Mouse (Mus musculus) kidney, postnatal 10 days (tissue): ENCODE results near the gene Smndc1.
A peak's percentile ranks its signal among the peaks of the same experiment; 100 is the strongest.
"Not testable (repeated sequence)": the region's sequence is repeated elsewhere in the genome, so short reads cannot be mapped to it uniquely, and the experiment has no call there.

ENCODE experiments used
- DNase-seq: peaks from one replicate; pipeline ENCODE4 v3.0.0; 2021; ENCODE audit warnings: mixed read lengths

Gene Smndc1

DNA sequence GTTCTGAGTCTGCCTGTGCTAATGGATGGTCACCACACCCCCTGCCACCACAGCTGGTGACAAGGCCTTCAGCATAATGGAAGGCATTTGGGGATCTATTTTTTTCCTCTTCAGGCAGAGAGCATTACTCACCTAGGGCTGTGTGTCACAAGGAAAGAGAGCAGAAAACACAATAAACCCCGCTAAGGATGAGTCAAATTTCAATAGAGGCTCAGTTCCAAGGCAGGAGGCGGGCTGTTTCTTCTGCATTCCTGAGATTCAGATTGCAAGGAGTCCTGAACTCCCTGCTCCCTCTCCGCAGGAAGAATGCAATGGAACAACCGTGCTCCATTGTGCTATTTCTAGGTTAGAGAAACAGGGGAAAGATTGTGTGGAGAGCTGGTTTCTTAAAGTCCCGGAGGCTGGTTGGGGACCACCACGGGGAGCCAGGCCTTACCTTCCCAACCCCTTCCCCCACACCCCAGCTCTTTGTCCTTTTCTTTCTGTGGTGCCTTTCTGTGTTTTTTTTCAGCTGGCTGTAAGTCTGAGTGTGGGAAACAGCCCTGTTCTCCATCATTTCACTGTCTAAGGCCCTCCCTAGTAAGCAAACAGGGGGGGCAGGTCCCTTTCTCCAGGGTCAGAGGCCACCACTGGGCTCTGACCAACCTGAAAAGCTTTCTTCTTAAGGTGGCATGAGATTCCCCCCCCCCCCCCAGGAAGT is 21.9 kb upstream of the Smndc1 start:
- DNase-seq, result no peak

DNA sequence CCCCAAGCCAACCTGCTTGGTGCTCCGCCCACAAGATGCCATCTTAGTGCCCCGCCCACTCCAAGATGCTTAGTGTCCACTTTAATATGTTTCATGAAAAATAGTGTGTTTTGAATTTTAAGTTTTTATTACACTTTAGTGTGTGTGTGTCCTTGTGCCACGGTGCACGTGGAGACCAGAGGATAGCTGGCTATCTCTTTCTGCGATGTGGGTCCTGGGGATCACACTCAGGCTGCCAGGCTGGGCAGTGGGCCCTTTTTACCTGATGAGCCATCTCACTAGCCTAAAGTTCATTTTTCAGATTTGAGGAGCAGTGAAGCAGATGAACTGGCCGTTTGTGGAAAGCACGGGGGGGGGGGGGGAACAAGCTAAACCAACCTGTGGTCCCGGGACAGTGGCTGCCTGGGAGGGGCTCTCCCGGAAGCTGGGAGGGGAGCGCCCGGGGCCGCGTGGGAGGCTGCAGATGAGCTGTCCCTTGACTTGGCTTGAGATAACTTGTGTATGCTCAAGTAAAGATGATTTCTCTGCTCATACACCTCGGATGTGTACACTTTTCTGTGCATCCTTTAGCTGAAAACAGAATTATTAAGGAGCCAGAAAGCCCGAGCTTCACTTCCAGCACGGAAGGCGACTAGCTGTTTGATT is 19.4 kb upstream of the Smndc1 start:
- DNase-seq, result no peak

DNA sequence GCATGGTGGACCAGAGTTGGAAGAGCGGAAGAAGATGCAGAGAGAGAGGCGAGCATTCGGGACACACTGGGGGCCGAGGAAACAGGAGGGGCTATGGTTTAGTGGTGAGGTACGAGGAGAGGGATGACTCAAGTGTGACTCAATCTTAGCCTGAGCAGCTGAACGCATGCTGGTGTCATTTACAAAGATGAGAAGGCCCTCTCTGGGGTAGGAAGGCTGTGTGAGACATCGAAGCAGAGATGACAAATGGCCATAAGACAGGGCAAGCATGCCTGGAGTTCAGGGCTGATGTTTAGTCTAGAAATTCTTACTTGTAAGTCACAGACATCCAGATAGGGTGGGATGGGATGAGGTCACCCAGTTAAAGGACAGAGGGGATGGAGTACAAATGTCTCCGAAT is 18.0 kb upstream of the Smndc1 start:
- DNase-seq, result no peak

DNA sequence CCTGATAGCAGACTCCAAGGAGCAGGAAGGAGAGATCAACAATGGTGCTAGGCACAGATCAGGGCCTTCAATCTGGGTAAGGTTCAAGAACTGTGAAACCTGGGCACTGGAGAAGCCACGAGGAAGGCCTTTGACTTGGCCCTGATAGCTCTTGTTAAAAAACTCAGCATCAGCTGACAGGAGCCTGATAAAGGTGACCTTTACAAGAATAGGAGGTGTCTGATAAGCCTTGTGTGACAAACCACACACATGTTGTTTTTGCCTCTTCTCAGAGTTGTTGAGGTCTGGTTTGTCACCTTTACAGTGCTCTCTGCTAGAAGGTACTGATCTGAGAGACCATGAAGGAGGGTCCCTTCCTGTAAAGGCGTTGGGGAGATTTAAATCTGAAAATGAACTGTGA is 17.0 kb upstream of the Smndc1 start:
- DNase-seq, result no peak

DNA sequence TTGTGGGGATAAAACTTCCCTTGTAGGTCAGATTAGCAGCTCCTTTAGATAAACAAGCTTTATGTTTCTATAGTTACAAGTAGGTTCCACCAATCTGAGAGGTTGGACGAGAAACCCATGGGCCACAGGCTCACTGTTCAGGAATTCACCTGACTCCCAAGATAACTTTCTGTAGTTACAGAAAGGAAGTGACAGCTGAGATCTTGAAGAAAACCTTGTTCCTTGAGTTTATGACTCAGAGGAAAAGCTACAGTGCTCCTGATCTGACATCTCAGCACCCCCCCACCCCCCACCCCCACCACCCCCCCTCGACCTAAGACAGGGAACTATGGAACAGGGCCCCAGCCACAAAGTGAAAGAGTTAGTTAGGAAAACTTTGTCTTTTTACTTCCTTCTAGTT is 15.4 kb upstream of the Smndc1 start:
- no peak for DNase-seq

DNA sequence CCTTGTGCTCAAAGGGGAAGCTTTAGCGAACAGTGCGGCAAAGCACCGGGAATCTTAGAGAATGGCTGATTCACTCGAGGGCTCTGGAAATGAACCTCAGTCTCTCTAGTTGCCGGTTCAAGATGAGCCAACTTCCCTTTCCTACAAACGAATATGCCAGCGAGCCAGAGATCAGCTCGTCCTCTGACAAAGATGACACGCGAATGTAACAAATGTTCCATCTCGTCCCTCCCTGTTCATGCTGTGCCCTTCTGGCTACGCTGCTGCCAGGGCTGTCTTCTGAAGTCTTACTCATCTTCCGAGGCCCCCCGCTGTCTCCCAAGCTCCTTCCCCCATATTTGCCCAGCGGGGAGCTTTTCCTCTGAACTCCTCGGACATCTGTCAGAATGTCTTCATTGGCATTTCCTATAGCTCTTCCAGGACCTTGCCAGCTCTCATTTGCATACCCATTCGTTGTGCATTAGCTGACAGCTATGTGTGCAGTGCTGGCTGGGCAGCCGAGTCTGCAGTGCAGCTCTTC is 14.5 kb upstream of the Smndc1 start:
- no peak for DNase-seq

DNA sequence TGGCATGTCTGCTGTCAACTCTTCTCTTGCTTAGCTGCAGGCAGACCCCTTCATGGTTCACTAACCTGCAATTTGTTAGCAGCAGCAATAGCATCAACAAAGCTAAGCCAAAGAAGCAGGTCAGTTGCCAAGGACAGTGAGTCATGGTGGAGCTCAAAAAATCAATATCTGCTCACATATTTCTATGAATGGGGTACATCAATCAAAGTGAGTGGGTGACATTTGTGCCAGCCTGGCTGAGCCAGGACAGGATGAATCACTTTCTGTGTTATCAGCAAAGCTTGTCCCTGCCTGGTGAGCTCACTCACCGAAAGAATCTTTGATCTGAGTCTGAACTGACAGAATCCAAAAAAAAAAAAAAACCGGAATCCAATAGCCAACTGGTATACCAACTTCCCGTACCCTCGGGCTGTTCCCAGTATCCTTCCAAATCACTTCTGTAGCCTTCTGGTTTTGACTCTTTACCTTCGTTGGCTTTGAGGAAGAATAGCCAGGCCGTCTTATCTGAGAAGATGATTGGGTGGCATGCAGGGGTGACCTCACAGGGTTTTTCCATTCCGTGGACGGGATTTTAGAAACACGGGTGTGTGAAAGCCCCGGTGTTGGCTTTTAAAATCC is 13.9 kb upstream of the Smndc1 start:
- no peak for DNase-seq

DNA sequence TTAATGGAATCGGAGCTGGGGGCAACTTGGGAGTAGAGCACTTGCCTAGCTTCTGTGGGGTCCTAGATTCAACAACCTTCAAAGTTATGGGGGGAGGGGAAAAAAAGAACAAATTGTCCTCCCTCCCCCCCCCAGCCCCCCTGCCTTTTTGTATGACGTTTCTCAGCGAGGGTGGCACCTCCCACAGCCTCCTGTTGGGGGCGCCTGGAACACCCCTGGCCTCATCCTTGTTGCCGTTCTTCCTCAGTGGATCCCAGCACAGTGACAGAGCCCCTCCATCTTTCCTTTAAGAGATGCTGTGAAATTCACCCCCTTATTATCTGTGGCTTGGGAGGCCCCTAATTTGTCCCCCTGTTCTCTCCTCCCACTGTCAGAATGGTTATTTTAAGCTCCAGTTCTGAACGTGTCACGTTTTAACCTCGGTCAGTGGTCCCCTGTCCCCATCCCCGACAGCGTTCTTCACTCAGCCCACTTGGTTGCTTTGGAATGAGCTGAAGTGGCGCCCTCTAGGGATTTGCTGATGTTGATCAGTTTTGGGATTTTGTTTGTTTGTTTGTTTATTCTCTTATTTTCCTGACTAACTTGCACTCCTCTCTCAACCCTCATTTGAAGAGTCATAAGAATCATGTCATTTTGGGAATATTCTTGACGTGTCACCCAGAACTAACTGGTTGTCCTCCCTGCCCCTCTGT is 12.5 kb upstream of the Smndc1 start:
- DNase-seq, result no peak

DNA sequence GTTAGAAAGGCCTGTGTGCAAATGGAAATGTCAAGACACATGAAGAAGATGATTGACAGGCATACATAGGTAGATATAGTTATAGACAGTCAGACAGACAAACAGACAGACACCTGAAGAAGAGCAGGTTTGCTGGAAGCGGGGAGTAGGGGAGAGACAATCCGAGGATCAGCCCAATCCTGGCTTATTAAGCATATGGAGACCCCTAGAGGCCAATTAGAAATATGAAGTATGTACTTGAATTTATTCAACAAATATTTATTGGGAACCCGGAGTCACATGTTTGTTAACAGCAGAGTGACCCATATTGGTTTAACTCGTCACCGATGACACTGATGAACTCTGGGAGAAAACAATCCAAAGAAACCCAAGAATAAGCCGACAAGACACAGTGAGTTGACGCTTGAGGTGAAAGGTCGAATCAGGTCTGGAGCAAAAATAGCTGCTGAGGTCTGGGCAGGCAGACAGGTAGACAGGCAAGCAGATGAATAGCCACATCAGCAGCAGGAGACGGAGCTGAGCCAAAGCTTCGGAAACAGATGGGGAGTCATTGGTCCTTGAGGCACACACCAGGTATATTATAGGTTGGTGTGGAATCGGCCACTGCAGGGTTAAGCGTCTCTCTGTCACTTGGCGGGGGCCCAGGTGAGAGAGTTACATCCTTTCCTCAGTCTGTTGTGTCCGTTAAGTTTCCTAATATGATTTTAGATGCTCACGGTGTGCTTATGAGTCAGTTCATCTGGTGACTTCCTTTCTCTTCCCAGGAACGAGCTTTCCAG is 10.1 kb upstream of the Smndc1 start:
- DNase-seq, result no peak

DNA sequence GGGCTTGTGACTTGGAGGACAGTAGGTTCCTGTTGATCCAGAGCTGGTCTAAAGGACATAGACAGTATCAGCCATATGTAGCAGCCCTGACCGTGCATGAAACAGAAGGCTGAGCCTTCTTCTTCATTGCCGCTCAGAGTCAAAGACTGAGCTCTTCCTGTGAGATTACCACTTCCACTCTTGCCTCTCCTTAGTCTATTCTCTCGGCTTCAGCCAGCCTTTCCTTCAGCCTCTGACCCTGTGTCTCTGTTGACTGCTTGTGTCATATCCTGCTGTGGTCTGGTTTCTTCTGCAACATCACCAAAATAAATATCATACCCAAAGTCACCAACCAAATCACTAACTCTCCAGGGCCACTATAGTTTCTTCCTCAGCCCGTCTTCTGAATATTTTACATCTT is 8.8 kb upstream of the Smndc1 start:
- no peak for DNase-seq

DNA sequence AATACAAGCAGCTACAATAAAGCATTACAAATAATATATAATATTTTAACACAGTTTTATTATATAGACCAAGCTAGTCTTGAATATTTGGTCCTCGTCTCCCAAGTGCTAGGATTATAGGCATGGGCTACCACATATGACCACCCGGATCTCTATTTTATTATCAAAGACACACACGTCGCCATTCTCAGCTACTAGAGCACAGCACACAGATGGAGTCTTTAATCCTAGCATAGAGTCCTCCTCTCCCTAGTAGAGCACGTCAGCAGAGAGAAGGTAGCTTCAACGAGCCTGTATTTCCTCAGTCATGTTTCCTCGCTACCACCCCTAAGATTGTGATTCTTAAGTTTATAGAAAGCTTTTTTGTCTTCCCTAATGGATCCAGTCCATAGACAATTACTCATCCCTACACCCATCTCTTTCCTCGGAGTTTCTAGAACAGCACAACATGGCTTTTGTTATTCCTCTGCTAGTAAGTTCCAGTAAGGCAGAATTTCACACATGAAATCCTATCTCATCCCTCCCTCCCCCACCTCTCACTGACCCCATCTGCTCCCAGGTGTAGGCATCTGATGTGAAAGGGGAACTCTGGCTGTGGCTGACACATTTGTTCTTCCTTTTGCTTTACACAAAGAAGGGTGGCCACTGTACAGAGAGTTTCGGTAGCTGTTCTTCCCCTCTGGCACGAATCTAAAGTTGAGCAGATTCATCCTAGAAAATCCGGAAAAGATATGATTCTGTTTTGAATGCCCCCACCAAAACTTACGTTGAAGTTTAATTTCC is 7.3 kb upstream of the Smndc1 start:
- DNase-seq, result no peak

DNA sequence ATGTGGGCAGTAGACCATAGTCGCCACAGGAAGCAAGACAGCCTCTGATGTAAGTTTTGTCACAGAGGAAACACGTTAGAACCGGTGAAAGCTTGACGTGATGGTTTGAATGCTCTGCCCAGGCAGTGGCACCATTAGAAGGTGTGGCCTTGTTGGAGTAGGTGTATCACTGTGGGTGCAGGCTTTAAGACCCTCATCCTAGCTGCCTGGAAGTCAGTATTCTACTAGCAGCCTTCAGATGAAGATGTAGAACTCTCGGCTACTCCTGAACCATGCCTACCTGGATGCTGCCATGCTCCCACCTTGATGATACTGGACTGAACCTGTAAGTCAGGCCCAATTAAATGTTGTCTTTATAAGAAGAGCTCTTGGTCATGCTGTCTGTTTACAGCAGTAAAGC is 5.4 kb upstream of the Smndc1 start:
- DNase-seq, result not testable (repeated sequence)

DNA sequence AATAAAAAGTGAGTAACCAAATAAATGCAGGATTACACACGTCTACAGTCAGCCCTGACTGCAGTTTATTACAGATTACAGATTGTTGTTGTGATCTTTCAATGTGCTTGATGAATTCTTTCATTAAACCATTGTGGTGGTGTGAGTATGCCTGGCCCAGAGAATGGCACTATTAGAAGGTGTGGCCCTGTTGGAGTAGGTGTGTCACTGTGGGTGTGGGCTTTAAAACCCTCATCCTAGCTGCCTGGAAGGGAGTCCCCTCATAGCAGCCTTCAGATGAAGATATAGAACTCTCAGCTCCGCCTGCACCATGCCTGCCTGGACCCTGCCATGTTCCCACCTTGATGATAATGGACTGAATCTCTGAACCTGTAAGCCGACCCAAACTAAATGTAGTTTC is 4.6 kb upstream of the Smndc1 start:
- DNase-seq, result not testable (repeated sequence)

DNA sequence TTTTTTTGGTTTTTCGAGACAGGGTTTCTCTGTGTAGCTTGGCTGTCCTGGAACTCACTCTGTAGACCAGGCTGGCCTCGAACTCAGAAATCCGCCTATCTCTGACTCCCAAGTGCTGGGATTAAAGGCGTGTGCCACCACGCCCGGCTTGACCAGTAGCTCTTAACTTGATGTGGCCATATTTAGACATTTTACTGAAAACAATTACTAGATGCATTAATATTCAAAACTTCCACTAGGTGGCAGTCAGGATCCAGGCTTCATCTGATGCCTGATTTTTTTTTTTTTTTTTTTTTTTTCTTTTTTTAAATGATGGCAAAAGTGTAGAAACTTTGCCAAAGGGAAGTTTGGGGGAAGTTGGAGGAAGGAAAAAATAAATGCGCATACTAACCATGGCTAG is 4.2 kb upstream of the Smndc1 start:
- peak; percentile 46 for DNase-seq

DNA sequence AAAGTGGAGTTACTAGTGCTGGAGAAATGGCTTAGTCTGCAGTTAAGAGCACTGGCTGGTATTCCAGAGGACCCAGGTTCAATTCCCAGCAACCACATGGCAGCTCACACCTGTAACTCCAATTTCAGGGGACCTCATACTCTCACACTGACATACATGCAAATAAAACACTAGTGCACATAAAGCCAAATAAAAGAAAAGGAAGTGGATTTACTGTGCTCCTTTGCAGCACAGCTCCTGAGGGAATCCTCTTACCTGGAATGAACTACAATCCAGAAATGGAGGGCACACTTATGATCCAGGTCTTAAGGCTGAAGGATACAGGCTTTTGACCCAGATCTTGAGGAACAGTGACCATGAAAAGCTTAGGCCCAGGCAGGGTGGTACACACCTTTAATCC is 3.3 kb upstream of the Smndc1 start:
- DNase-seq, result no peak

DNA sequence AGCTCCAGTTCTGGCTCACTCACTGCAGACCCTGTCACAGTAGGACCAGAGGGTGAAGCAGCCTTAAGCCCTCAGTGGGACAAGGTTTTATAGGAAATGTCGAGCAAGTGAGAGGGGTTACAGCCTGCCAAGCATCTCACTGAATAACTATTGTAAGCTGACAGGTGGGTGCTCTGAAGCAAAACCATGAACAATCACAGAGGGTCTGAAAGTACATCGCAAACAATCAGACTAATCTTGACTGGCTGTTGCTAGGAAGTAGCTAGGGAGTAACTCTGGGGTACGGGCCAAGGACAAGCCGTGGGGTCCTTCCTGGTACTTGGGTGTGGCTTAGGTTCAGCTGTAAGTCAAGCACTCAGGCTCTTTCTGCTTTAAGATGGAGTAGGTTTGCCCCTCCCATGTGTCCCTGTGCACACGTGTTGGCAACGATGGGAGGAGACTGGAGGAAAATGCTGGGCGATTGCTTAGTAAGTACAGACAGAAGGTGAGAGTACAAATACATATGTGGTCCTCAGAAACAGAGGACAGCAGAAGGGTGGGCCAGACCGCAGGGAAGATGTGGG is 2.5 kb upstream of the Smndc1 start:
- no peak for DNase-seq

DNA sequence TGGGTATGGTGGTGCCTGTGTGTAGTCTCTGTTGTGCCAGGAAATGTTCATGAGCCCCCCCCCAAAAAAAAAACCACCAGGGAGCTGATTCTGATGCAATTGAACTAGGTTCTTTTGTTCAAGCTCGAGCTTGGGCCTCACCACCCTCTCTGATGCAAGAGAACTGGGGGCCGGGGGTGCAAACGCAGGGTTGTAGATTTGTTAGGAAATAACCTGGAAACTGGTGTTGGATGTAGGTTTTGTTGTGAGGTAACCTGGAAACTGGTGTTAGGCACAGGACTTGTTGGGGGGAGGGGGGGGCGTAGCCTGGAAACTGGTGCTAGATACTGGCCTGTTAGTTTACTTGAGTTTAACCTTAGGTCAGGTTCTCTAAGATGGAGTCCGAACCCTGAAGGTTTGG is 1.4 kb upstream of the Smndc1 start:
- no peak for DNase-seq

DNA sequence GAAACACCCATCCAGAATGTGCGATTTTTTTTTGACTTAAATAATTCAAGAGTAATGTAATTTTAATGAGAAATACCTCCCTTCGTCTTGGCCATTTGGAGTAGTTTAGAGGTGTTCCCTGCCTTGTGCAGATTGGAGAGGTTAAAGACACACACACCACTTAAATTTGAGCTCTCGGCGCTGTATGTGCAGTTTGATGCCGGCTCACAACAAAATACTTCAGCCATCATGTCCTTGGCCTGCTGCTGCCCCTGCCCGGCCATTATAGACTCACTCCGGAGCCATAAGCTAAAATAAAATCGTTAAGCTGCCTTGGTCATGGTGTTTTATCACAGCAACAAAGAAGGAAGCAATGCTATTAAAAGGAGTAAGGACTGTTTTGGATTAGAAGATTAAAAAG is 1.0 kb upstream of the Smndc1 start:
- DNase-seq, result no peak

DNA sequence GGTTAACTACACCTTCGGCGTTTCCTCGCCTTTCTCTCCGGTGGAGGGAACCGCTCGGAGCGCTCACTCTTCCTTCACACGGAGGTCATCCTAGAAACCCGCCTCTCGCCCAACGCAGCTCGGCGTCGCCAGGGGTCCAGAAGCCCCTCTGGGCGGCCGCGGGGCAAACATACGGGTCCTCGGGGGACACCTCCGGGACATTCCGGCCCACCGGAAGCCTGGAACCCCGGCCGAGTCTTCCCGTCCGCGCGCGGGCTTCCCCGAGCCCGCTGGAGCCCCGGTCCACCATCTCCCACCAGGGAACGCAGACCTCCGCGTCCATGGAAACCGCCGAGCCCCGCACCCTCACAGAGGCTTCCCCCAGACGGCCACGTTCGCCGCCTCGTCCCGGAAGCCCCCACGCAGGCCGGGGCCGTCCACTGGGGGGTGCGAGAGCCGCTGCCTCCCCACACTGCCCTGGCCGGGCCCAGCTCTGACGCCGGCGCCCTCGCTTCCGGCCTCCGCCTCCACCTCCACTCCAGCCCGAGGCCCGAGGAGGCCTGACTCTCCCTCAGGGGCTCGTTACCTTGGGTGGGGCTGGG is 437 bp downstream of the Smndc1 start:
- no peak for DNase-seq

DNA sequence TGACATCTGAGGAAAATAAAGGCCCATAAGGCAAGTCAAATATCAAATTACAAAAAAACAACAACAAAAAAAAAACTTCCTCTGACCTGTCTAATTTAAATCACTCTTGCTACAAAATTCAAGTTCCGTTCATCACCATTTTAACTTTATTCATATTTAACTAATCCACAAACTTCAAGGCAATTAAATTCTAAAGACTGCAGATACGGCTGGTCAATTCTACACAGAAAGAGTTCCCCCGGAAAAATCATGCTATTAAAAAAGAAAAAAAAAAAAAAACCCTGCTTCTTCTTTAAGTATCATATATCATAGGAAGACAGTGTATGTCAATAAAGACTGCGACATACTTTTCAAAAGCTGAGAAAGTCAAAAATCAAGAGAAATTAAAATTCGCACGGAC is 961 bp downstream of the Smndc1 start:
- DNase-seq, result no peak

DNA sequence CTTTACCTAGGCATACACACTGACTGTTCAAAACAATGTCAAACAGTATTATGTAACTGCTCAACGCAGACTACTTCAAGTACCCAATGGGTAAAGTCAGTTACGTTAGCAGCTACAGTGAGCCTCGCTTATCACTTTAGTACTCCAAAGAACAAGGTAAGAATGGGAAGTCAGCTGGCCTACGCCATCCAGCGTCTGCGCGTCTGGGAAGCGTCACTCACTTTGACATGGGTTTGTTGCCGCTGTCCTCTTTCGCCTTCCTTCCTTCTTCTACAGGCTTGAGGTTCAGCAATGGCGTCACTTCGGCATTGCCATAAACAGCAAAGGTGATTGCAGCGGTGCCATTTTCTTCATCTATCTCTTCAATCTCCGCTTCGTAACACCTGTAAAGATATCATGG is 7.0 kb downstream of the Smndc1 start:
- no peak for DNase-seq
